Mouse (Mus musculus) thymus, adult 2 months (tissue): ENCODE data around the gene Sox6.

Experiments
- CTCF ChIP-seq: fragments of 200-500 bp; IDR thresholded peaks from 2 replicates; pipeline ENCODE4 v1.5.1; 2012; ENCODE audit warnings: mild to moderate bottlenecking, control low read depth, low read length, moderate library complexity, borderline replicate concordance; ENCODE audit not compliant: control insufficient read depth, poor library complexity, insufficient read depth; ENCODE audit errors: extremely low read depth
- POLR2A ChIP-seq: fragments of 200-500 bp; IDR thresholded peaks from 2 replicates; pipeline ENCODE4 v1.6.1; 2012; ENCODE audit warnings: mild to moderate bottlenecking, low read length, control low read depth, moderate library complexity; ENCODE audit not compliant: control insufficient read depth, poor library complexity, insufficient read depth; ENCODE audit errors: extremely low read depth

DNA sequence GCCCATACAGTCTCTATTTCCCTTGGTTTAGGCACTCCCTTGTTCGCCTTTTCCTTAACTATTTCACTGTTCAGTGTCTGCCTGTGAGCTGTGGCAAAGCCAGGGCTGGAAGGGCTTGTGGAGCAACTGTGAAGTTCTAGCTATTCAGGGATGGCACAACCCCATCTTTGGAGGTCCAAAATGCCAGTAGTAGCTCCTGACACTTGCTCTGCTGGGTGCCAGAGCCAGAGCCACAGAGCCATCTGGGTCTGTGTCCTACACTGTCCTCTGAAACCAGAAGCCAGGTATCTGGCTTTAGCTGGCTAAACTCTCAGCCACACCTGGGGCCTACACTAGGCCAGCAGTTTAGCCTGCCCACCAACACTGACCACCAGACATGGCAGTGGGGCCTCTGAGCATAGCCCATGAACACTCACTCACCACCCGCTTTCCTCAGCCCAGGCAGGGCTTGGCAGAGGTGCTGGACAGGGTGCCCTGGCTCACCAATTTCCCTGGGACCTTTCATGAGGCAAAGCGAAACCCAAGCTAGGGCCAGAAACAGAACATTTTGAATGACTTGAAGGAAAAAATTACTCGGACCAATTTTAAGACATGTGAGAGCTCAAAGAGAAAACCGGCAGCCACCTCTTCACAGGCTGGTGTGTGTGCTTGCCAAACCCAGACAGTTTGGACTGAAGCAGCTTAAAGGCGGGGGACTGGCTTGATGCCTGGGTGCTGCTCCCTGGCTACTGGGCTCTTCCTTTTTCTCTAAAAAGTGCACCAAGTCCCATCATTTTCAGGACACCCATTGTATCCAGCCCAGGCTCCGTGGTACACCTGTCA, 612.2 kb downstream of the Sox6 start:
- no peak for TF ChIP-seq CTCF
- no peak for TF ChIP-seq POLR2A
